Mouse (Mus musculus) right cerebral cortex, postnatal 14 days (tissue): ENCODE data around the gene Gkn1.

Experiments
- DNase-seq: peaks from one replicate; pipeline ENCODE4 v3.0.0; 2022

The Gkn1 gene

GRCm38 (mm10) chr6:87318651-87319050 is 32.1 kb downstream of the Gkn1 start:
- no peak for DNase-seq

GRCm38 (mm10) chr6:87316966-87317365 is 33.8 kb downstream of the Gkn1 start:
- no peak for DNase-seq

GRCm38 (mm10) chr6:87312761-87313160 is 38.0 kb downstream of the Gkn1 start:
- DNase-seq = no peak

- no peak for DNase-seq
Measured at GRCm38 (mm10) chr6:87304486-87304885, 46.3 kb downstream of the Gkn1 start.

GRCm38 (mm10) chr6:87302746-87303145 is 48.0 kb downstream of the Gkn1 start:
- DNase-seq = no peak

GRCm38 (mm10) chr6:87301991-87302390 is 48.8 kb downstream of the Gkn1 start:
- no peak for DNase-seq
